Mouse (Mus musculus): Measurements from ENCODE around the gene Gm1110. TPM values are rescaled to one million over a fixed set of nuclear protein-coding genes. Genes with fewer than 3 reads are reported as not detected.
"Not testable (repeated sequence)": the region's sequence is repeated elsewhere in the genome, so short reads cannot be mapped to it uniquely, and the experiment has no call there.

Gene Gm1110
- total and polyA plus RNA-seq, 3 experiments, result not detected

- no peak for TF ChIP-seq TAL1 (IDR thresholded peaks at IDR 0.05; ENCODE audit: low read length)
- no peak for TF ChIP-seq USF2 (IDR thresholded peaks at IDR 0.05; ENCODE audit: borderline replicate concordance in 1 of 2, insufficient read depth in 1 of 2, low read depth in 1 of 2, low read length in 2 of 2)
- TF ChIP-seq MAZ (IDR thresholded peaks at IDR 0.05; ENCODE audit: low read depth, low read length), result no peak
- no peak for TF ChIP-seq E2F4 (IDR thresholded peaks at IDR 0.05; ENCODE audit: borderline replicate concordance, low read depth, low read length)
- no peak for TF ChIP-seq CHD1 (IDR thresholded peaks at IDR 0.05; ENCODE audit: low read depth, low read length)
- TF ChIP-seq TBP (IDR thresholded peaks at IDR 0.05; ENCODE audit: low read depth, low read length), result peak; percentile 70
- TF ChIP-seq MEF2A (IDR thresholded peaks at IDR 0.05; ENCODE audit: extremely low read depth, insufficient replicate concordance, low read depth, low read length, poor library complexity, severe bottlenecking), result no peak
- no peak for TF ChIP-seq RCOR1 (IDR thresholded peaks at IDR 0.05; ENCODE audit: low read depth, low read length)
- H3K4me1 ChIP-seq (ENCODE audit: control insufficient read depth in 1 of 2, insufficient read depth in 2 of 2, low read length in 2 of 2), result no peaks in the 10 kb centered on the region
- H3K27ac ChIP-seq (ENCODE audit: control insufficient read depth, low read depth, low read length), result no peak overlapping the region
Observed at GRCm38 (mm10) chr9:26911251-26911650, 11.7 kb downstream of the Gm1110 start.

GRCm38 (mm10) chr9:26869856-26870255, 53.1 kb downstream of the Gm1110 start:
- not testable (repeated sequence) for H3K36me3 ChIP-seq (ENCODE audit: control insufficient read depth in 1 of 2, insufficient read depth in 2 of 2, low read length in 2 of 2); H3K9me3 ChIP-seq (replicated peaks; ENCODE audit: insufficient read depth, low read length); H3K4me3 ChIP-seq (ENCODE audit: control insufficient read depth in 1 of 2, insufficient read depth in 1 of 2, low read depth in 2 of 2, low read length in 2 of 2); H3K27me3 ChIP-seq (ENCODE audit: control insufficient read depth in 1 of 2, insufficient read depth in 2 of 2, low read length in 2 of 2); H3K79me2 ChIP-seq (ENCODE audit: control insufficient read depth, insufficient read depth, low read length, poor library complexity); H3K9ac ChIP-seq (ENCODE audit: control insufficient read depth, low read depth, low read length, poor library complexity, severe bottlenecking); DNase-seq (ENCODE audit: low read depth, low spot score); H3K27ac ChIP-seq (ENCODE audit: control insufficient read depth, low read depth, low read length); H3K4me1 ChIP-seq (ENCODE audit: control insufficient read depth in 1 of 2, insufficient read depth in 2 of 2, low read length in 2 of 2)

More at GRCm38 (mm10) chr9:26911251-26911650, 11.7 kb downstream of the Gm1110 start:
- Histone ChIP-seq H3K9me3 (replicated peaks; ENCODE audit: insufficient read depth, low read length) (no peaks in the 10 kb centered on the region), H3K27me3 (ENCODE audit: control insufficient read depth in 1 of 2, insufficient read depth in 2 of 2, low read length in 2 of 2) (no peaks in the 10 kb centered on the region), H3K4me3 (ENCODE audit: control insufficient read depth in 1 of 2, insufficient read depth in 1 of 2, low read depth in 2 of 2, low read length in 2 of 2) (no peak overlapping the region), H3K36me3 (ENCODE audit: control insufficient read depth in 1 of 2, insufficient read depth in 2 of 2, low read length in 2 of 2) (no peaks in the 10 kb centered on the region), H3K9ac (ENCODE audit: control insufficient read depth, low read depth, low read length, poor library complexity, severe bottlenecking) (no peak overlapping the region), H3K79me2 (ENCODE audit: control insufficient read depth, insufficient read depth, low read length, poor library complexity) (no peaks in the 10 kb centered on the region)
- peak; percentile 3 for DNase-seq (ENCODE audit: low read depth, low spot score)

- Histone ChIP-seq H3K9ac (ENCODE audit: control insufficient read depth, low read depth, low read length, poor library complexity, severe bottlenecking) (no peak within 1 kb of the TSS), H3K27ac (ENCODE audit: control insufficient read depth, low read depth, low read length) (no peak within 1 kb of the TSS), H3K27me3 (ENCODE audit: control insufficient read depth in 1 of 2, insufficient read depth in 2 of 2, low read length in 2 of 2) (no peaks in the 10 kb centered on the region), H3K79me2 (ENCODE audit: control insufficient read depth, insufficient read depth, low read length, poor library complexity) (no peaks in the 10 kb centered on the region), H3K36me3 (ENCODE audit: control insufficient read depth in 1 of 2, insufficient read depth in 2 of 2, low read length in 2 of 2) (no peaks in the 10 kb centered on the region), H3K9me3 (replicated peaks; ENCODE audit: insufficient read depth, low read length) (no peaks in the 10 kb centered on the region), H3K4me1 (ENCODE audit: control insufficient read depth in 1 of 2, insufficient read depth in 2 of 2, low read length in 2 of 2) (no peaks in the 10 kb centered on the region), H3K4me3 (ENCODE audit: control insufficient read depth in 1 of 2, insufficient read depth in 1 of 2, low read depth in 2 of 2, low read length in 2 of 2) (no peak within 1 kb of the TSS)
- no peak for TF ChIP-seq E2F4 (IDR thresholded peaks at IDR 0.05; ENCODE audit: borderline replicate concordance, low read depth, low read length)
- DNase-seq (ENCODE audit: low read depth, low spot score), result no peak
Observed at GRCm38 (mm10) chr9:26860751-26861150, 62.2 kb downstream of the Gm1110 start, which contains the start of gene Glb1l3. TSS of gene Glb1l3 (minus strand) at chr9:26860890.

- H3K9ac ChIP-seq (ENCODE audit: control insufficient read depth, low read depth, low read length, poor library complexity, severe bottlenecking), result no peak overlapping the region
- H3K36me3 ChIP-seq (ENCODE audit: control insufficient read depth in 1 of 2, insufficient read depth in 2 of 2, low read length in 2 of 2), result no peaks in the 10 kb centered on the region
- no peak overlapping the region for H3K27ac ChIP-seq (ENCODE audit: control insufficient read depth, low read depth, low read length)
- no peaks in the 10 kb centered on the region for H3K79me2 ChIP-seq (ENCODE audit: control insufficient read depth, insufficient read depth, low read length, poor library complexity)
- no peak overlapping the region for H3K4me3 ChIP-seq (ENCODE audit: control insufficient read depth in 1 of 2, insufficient read depth in 1 of 2, low read depth in 2 of 2, low read length in 2 of 2)
- no peak for DNase-seq (ENCODE audit: low read depth, low spot score)
- no peaks in the 10 kb centered on the region; a peak in 1 of 4 replicates for H3K27me3 ChIP-seq (ENCODE audit: control insufficient read depth in 1 of 2, insufficient read depth in 2 of 2, low read length in 2 of 2)
- TF ChIP-seq KAT2A (conservative IDR thresholded peaks at IDR 0.05; ENCODE audit: low read depth, low read length) (no peak), MYB (IDR thresholded peaks at IDR 0.05; ENCODE audit: low read depth, low read length) (no peak), RCOR1 (IDR thresholded peaks at IDR 0.05; ENCODE audit: low read depth, low read length) (no peak), RAD21 (IDR thresholded peaks at IDR 0.05; ENCODE audit: low read depth, low read length) (no peak), JUND (IDR thresholded peaks at IDR 0.05; ENCODE audit: low read depth, low read length) (no peak), HCFC1 (IDR thresholded peaks at IDR 0.05; ENCODE audit: low read depth, low read length) (no peak), ZKSCAN1 (IDR thresholded peaks at IDR 0.05; ENCODE audit: low read depth, low read length) (no peak), UBTF (IDR thresholded peaks at IDR 0.05; ENCODE audit: borderline replicate concordance, insufficient read depth, low read depth, low read length) (no peak)
- no peaks in the 10 kb centered on the region for H3K4me1 ChIP-seq (ENCODE audit: control insufficient read depth in 1 of 2, insufficient read depth in 2 of 2, low read length in 2 of 2)
- H3K9me3 ChIP-seq (replicated peaks; ENCODE audit: insufficient read depth, low read length), result no peaks in the 10 kb centered on the region
Observed at GRCm38 (mm10) chr9:26831089-26831488, 91.8 kb downstream of the Gm1110 start.

All from MEL (cell line).